Mouse (Mus musculus): ENCODE data around the gene Psmd9. TPM values are rescaled to one million over a fixed set of nuclear protein-coding genes. Genes with fewer than 3 reads are reported as not detected.

The Psmd9 gene
- polyA plus RNA-seq, 1 experiment from 2014 or later: 103 TPM

DNA sequence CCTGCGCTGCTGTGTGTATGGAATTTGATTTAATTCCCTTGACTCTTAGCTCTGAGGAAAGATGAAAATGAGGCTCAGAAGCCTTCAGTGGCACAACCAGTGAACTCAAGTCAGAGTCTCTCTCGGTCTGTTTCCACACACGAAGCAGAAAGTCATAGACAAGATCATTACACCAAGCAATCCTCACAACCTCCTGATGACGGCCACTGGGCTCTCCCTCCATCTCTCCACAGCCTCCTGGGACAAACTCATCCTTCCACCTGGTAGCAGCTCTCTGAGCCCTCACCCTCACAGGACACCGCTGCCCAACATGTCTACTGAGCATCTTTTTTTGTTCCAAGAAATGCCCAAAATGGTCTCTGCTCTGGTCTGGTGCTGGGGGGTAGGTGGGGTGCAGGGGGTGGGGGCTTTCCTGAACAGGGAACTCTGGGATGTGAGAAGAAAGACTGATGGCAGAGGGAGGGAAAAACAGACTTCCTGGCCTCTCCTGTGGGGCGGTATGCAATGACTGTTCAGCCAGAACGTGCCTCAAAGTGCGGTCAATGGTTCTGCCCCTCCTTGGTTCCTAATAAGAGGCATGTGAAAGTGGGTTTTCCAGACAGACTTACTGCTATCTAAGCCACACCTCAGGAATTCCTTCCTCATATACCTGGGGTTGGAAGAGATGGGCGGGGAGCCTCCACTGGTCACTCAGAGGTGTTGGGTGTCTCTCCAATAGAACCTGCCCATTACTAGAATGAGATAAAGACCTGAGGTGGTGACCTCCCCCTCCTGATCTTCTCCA, 39.0 kb upstream of the Psmd9 start:
- DNase-seq (ENCODE audit: low spot score) (no peak), ATAC-seq (replicated peaks; ENCODE audit: low FRiP score) (no peak)
- Histone ChIP-seq H3K36me3 (ENCODE audit: control insufficient read depth, insufficient read depth, low read length) (no peaks in the 10 kb centered on the region), H3K4me2 (no peak overlapping the region), H3K4me1 (replicated peaks; ENCODE audit: control insufficient read depth, insufficient read depth, low read length) (peaks cover 55% of the 10 kb centered on the region), H3K9ac (ENCODE audit: low read depth, low read length) (no peak overlapping the region), H3K9me3 (ENCODE audit: control insufficient read depth, low read length) (no peaks in the 10 kb centered on the region), H3K27ac (ENCODE audit: low read depth, low read length) (no peak overlapping the region), H3K4me3 (ENCODE audit: low read depth, low read length) (no peak overlapping the region), H3K27me3 (replicated peaks; ENCODE audit: control insufficient read depth, insufficient read depth, low read length) (no peaks in the 10 kb centered on the region)
- WGBS: 86% methylated on average over 9 of the region's 9 CpGs

DNA sequence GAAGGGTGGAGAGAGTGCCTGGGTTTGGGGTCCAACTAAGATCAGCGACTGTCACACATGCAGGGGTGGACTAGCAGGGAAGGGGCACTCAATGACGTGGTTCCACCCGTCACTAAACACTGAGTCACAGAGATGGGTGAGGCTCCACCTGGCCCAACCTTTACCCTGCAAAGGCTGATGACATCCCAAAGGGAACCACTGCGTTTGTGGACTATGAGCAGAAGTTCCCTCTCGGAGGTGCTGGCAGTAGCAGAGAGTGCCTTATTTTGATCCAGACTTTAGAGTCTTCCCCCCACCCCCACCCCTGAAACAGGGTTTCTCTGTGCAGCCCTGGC, 38.4 kb upstream of the Psmd9 start:
- DNase-seq (ENCODE audit: low spot score) (no peak), ATAC-seq (replicated peaks; ENCODE audit: low FRiP score) (no peak)
- Histone ChIP-seq H3K27ac (ENCODE audit: low read depth, low read length) (no peak overlapping the region), H3K36me3 (ENCODE audit: control insufficient read depth, insufficient read depth, low read length) (no peaks in the 10 kb centered on the region), H3K9me3 (ENCODE audit: control insufficient read depth, low read length) (no peaks in the 10 kb centered on the region), H3K9ac (ENCODE audit: low read depth, low read length) (no peak overlapping the region), H3K4me3 (ENCODE audit: low read depth, low read length) (no peak overlapping the region), H3K4me1 (replicated peaks; ENCODE audit: control insufficient read depth, insufficient read depth, low read length) (peaks cover 54% of the 10 kb centered on the region), H3K4me2 (no peak overlapping the region), H3K27me3 (replicated peaks; ENCODE audit: control insufficient read depth, insufficient read depth, low read length) (no peaks in the 10 kb centered on the region)
- WGBS: 75% methylated on average over 5 of the region's 5 CpGs

GRCm38 (mm10) chr5:123132308-123133071, 36.7 kb upstream of the Psmd9 start, which contains the start of gene Rhof:
Rhof (minus strand) TSS chr5:123132692.
- H3K27me3 ChIP-seq (replicated peaks; ENCODE audit: control insufficient read depth, insufficient read depth, low read length): no peaks in the 10 kb centered on the region
- peak within 1 kb of the TSS; percentile 90 for H3K4me2 ChIP-seq
- H3K4me1 ChIP-seq (replicated peaks; ENCODE audit: control insufficient read depth, insufficient read depth, low read length): peaks cover 62% of the 10 kb centered on the region
- H3K9ac ChIP-seq (ENCODE audit: low read depth, low read length): peak within 1 kb of the TSS; percentile 50
- H3K27ac ChIP-seq (ENCODE audit: low read depth, low read length): peak within 1 kb of the TSS; percentile 23; the same call in 1 of the 2 replicates
- peak within 1 kb of the TSS; percentile 53 for H3K4me3 ChIP-seq (ENCODE audit: low read depth, low read length)
- no peaks in the 10 kb centered on the region for H3K9me3 ChIP-seq (ENCODE audit: control insufficient read depth, low read length)
- ATAC-seq (replicated peaks; ENCODE audit: low FRiP score) (peak; percentile 75), DNase-seq (ENCODE audit: low spot score) (peak; percentile 85)
- H3K36me3 ChIP-seq (ENCODE audit: control insufficient read depth, insufficient read depth, low read length): no peaks in the 10 kb centered on the region
- WGBS: 1% methylated on average over 44 of the region's 44 CpGs

DNA sequence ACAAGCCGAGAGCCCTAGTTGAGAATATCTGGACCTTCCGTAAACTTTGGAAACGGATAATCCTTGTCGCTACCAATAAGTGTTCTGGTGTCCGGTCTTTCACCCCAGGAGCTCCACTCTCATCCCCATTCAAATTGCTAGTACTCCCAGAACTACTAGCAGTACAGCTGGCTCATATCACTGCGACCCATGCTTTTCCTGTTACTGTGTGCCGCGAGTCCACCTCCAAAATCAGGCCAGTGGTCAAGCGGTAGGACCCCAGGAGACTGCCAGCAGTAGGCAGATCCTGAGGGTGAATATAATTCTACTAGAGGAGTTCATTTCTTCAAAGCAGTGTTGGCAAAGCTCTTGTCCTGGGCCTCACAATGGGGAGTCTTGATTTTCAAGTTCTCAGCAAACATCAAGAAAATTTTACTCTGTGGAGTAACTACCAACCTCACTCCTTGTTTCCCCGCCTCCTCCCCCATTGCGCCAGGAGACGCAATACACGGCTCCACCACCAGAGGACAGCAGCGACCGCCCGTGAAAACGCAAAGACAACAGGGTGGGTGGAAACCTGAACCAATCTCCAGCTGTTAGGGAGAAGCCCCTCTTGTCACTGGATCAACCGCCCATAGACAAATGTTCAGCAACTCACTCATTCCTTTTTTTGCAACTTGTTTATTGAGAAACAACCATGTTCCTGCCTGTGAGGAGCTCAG, 36.0 kb upstream of the Psmd9 start:
- H3K4me3 ChIP-seq (ENCODE audit: low read depth, low read length): peak overlapping the region; percentile 53; the same call in 1 of the 2 replicates

GRCm38 (mm10) chr5:123133784-123134143, 35.4 kb upstream of the Psmd9 start:
- DNase-seq (ENCODE audit: low spot score) (no peak), ATAC-seq (replicated peaks; ENCODE audit: low FRiP score) (no peak)
- Histone ChIP-seq H3K9ac (ENCODE audit: low read depth, low read length) (no peak overlapping the region), H3K36me3 (ENCODE audit: control insufficient read depth, insufficient read depth, low read length) (no peaks in the 10 kb centered on the region), H3K9me3 (ENCODE audit: control insufficient read depth, low read length) (no peaks in the 10 kb centered on the region), H3K27ac (ENCODE audit: low read depth, low read length) (0 out of 2 replicates have a peak overlapping the region, but pooled peaks have one; percentile 23), H3K27me3 (replicated peaks; ENCODE audit: control insufficient read depth, insufficient read depth, low read length) (no peaks in the 10 kb centered on the region), H3K4me2 (peak overlapping the region; percentile 6; the same call in 1 of the 2 replicates), H3K4me1 (replicated peaks; ENCODE audit: control insufficient read depth, insufficient read depth, low read length) (peaks cover 74% of the 10 kb centered on the region), H3K4me3 (ENCODE audit: low read depth, low read length) (no peak overlapping the region)
- WGBS: 53% methylated on average over 7 of the region's 7 CpGs

More for the DNA sequence above, 36.0 kb upstream of the Psmd9 start:
- peaks cover 69% of the 10 kb centered on the region for H3K4me1 ChIP-seq (replicated peaks; ENCODE audit: control insufficient read depth, insufficient read depth, low read length)
- H3K27me3 ChIP-seq (replicated peaks; ENCODE audit: control insufficient read depth, insufficient read depth, low read length): no peaks in the 10 kb centered on the region
- no peaks in the 10 kb centered on the region for H3K9me3 ChIP-seq (ENCODE audit: control insufficient read depth, low read length)
- ATAC-seq (replicated peaks; ENCODE audit: low FRiP score): no peak
- H3K27ac ChIP-seq (ENCODE audit: low read depth, low read length): peak overlapping the region; percentile 23; the same call in 1 of the 2 replicates
- DNase-seq (ENCODE audit: low spot score): peak; percentile 86
- 13% methylated on average over 18 of the region's 18 CpGs for WGBS
- H3K9ac ChIP-seq (ENCODE audit: low read depth, low read length): no peak overlapping the region
- peak overlapping the region; percentile 90 for H3K4me2 ChIP-seq
- no peaks in the 10 kb centered on the region for H3K36me3 ChIP-seq (ENCODE audit: control insufficient read depth, insufficient read depth, low read length)

GRCm38 (mm10) chr5:123134186-123134874, 34.9 kb upstream of the Psmd9 start:
- no peak for ATAC-seq (replicated peaks; ENCODE audit: low FRiP score)
- 40% methylated on average over 13 of the region's 13 CpGs for WGBS
- no peak for DNase-seq (ENCODE audit: low spot score)

GRCm38 (mm10) chr5:123134875-123135382, 34.3 kb upstream of the Psmd9 start:
- DNase-seq (ENCODE audit: low spot score) (no peak), ATAC-seq (replicated peaks; ENCODE audit: low FRiP score) (no peak)
- Histone ChIP-seq H3K27me3 (replicated peaks; ENCODE audit: control insufficient read depth, insufficient read depth, low read length) (no peaks in the 10 kb centered on the region), H3K4me3 (ENCODE audit: low read depth, low read length) (peak overlapping the region; percentile 97), H3K9ac (ENCODE audit: low read depth, low read length) (peak overlapping the region; percentile 100), H3K4me1 (replicated peaks; ENCODE audit: control insufficient read depth, insufficient read depth, low read length) (peaks cover 73% of the 10 kb centered on the region), H3K36me3 (ENCODE audit: control insufficient read depth, insufficient read depth, low read length) (no peaks in the 10 kb centered on the region), H3K9me3 (ENCODE audit: control insufficient read depth, low read length) (no peaks in the 10 kb centered on the region), H3K4me2 (peak overlapping the region; percentile 100), H3K27ac (ENCODE audit: low read depth, low read length) (peak overlapping the region; percentile 100)
- 37% methylated on average over 8 of the region's 8 CpGs for WGBS

More at GRCm38 (mm10) chr5:123134186-123134874, 34.9 kb upstream of the Psmd9 start:
- H3K4me1 ChIP-seq (replicated peaks; ENCODE audit: control insufficient read depth, insufficient read depth, low read length): peaks cover 72% of the 10 kb centered on the region
- peak overlapping the region; percentile 97 for H3K4me3 ChIP-seq (ENCODE audit: low read depth, low read length)
- peak overlapping the region; percentile 100 for H3K27ac ChIP-seq (ENCODE audit: low read depth, low read length)
- no peaks in the 10 kb centered on the region for H3K27me3 ChIP-seq (replicated peaks; ENCODE audit: control insufficient read depth, insufficient read depth, low read length)
- no peaks in the 10 kb centered on the region for H3K9me3 ChIP-seq (ENCODE audit: control insufficient read depth, low read length)
- H3K36me3 ChIP-seq (ENCODE audit: control insufficient read depth, insufficient read depth, low read length): no peaks in the 10 kb centered on the region
- H3K9ac ChIP-seq (ENCODE audit: low read depth, low read length): peak overlapping the region; percentile 100
- H3K4me2 ChIP-seq: peak overlapping the region; percentile 100
